Mouse (Mus musculus) forelimb bud, embryonic 11.5 days (tissue): ENCODE measurements around the gene Heatr6.

Experiments used
- DNase-seq: peaks from one replicate; pipeline ENCODE4 v3.0.0-alpha.2; 2012; ENCODE audit warnings: low read depth, low spot score

Gene Heatr6

DNA sequence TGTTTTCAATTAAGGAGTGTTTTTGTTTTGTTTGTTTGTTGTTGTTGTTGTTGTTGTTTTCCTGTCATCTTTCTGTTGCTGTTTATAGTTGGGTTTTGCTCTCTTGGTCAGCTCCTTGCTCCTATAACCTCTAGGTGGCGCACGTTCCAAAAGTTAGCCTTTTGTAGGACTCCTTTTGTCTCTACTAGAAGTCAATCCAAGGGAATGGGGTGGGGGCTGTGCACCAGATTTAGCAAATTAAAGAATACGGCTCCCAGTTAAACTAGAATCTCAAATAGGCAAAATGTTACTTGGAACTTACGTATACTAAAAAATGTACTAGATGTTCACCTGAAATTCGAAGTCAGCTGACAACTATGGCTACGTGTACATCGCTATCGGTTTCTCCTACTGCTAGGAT, 48.7 kb downstream of the Heatr6 start:
- peak; percentile 41 for DNase-seq

DNA sequence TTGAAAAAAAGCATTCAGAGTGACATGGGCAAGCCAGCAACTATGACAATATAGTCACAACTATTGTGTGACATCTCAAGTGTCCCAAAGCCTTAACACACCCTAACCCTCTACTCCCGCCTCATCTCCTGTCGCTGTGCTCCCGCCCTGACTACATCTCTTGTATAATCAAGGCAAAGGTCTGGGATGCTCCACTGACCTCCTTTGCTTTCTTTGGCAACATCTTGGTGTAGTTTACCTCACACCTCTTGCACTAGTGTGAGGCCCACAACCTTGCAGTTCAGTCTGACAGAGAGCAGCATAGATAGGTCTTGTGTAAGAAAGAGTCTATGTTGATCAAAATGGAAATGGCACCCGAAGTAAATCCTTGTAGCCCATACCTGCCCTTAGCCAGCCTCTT, 49.1 kb downstream of the Heatr6 start:
- DNase-seq, result no peak

DNA sequence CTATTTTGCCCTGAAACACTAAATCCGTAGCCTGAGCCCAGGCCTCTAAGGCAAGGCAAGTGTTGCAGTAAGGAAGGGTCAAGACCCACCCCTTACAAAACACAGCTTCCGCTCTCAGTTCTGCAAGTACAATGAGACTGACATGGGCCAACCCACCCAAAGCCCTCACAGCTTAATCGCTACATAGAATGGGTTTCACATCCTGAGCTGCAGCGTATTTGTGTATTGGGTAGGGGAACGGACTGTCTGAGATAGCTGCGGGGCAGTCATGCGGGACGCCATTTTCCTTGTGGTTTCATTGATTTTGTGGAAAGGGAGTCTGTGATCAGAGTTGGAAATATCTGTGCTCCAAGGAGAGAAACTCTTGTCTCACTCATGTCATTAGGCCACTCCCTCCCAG, 56.9 kb downstream of the Heatr6 start:
- DNase-seq, result no peak

DNA sequence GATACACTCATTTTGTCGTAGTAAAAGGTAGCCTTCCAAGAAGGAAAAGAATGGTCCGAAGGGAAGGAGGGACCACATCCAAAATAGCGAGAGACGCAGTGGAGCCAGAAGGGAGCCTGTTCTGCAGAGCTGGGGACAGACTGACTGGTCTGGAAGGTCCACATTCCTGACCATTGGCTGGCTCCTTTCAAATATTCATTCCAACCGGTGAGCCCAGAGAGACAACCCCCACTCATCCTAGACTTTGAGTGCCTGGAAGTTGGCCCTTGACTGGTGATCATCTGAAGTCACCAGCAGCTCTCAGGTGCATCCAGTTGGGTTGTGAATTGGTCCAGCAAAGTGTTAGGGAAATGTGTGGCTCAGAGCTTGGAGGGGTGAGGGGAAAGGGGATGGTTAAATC, 61.7 kb downstream of the Heatr6 start:
- DNase-seq, result no peak

DNA sequence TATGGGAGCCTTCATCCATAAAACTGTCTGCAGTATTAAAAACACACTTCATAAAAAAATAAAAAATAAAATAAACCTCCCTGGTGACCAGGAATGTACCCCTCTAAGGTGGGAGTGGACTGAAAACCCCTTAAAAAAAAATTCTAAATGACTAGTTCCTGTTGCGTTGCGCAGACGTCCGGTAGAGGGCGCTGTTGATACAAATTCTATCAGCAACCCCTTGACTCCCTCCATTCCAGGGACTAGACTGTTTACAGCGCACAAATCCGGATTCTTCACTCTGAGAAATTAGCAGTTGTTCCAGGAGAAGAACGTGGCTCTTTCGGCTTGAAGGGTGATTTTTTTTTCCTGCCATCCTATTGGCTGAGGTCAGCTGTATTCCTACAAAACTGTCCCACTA, 62.1 kb downstream of the Heatr6 start:
- peak; percentile 67 for DNase-seq

DNA sequence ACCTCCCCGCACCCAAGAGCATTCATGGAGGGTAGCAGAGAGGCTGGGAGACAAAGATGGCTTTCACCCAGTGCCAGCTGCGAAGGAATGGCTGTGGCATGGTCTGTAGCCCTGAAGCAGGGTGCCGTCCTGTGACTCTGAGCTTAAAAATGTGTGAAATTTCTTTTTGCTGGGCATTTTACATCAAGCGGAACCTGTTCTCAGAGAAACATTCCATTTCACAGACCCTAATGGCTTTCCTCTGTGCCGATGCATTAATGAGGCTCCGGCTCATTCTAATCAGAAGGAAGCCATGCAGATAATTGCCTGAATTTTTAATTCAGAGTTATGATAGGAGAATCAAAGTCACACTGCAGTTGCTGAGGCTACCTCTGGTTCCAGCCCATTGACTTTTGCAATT, 63.6 kb downstream of the Heatr6 start:
- DNase-seq, result no peak

DNA sequence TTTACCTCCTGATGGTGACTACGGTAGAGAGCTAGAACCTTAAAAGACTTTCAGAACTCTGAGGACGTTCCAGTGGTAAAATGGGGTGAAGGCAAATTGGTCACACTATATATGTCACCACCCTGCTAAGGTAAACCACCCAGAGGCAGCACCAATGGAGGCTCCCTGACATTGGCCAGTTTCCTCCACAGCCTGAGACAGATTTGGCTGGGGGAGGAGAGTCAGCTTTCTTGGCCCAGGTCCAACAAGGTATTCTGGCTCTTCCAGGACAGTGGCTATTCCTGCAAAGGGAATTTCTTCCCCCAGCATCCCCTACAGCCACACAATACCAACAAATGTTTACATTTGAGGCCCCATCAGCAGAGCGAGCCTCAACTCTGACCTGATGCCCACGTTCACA, 64.5 kb downstream of the Heatr6 start:
- DNase-seq, result no peak

DNA sequence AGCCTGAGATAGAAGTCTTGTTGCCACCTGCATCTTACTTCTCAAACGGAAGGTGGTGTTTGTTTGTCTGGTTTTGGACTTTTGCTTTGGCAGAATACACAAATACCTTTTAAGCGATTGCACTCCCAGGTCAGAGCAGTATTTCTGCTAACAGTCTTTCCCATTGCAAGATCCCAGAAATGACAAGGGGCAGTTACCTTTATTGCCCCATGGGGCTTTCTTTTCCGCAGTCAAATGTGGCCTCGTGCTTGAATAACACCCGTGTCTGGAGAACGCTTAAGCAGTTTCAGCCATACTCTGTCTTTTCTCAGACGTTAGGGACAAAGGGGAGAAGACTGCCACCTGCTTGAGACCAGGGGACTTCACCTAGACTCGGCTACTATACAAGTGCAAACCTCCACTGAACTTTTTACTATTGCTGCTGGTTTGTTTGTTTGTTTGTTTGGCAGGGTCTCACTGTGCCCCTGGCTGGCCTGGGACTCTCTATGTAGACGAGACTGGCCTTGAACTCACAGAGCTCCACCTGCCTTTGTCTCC, 65.2 kb downstream of the Heatr6 start:
- no peak for DNase-seq

DNA sequence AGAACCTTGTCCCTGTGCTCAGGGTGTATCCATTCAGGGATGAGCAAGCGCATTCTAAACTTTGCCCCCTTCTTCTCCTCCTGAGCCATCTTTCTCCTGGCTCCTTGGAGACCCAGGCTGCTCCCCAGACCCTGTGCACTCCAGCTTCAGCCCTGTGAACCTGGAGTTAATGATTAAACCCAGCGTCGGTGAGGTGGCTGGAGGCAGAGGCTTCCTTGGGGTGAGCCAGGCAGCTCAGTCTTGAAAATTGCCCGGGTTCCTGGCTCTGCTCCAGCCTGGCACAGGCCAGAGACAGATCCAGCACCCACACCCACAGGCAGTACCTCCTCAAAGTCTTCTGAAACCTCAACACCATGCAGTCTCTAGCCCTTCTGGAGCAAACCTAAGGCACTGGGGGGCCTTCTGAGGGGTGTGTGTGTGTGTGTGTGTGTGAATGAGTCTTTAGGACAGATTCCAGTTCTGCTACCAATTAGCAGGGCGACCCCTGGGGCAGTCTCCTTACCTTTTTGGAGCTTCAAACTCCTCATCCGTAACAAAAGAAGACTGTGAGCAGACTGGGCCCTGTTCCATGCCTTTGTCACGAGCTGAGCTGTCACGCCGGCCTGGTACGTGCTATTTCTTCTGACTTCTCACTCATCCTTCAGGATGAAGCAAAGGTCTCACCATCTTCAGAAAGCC, 66.4 kb downstream of the Heatr6 start:
- DNase-seq, result no peak

DNA sequence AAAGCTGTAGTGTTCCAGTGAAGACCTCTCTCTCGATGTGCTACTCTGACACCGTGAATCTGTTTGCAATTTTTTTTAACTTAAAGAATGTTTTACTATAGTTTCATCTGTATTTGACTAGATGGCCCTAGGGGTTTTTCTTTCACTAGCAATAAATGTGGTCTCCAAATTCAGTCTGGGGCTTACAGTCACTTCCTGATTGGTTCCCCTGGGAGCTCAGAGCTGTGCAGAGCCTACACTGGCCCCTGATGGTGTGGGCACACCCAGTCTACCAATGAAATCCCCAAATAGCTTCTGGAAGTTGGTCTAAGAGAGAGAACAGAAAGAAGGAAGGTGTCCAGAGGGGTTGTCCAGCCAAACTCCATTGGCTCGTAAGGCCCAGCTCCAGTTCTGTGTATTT, 72.6 kb downstream of the Heatr6 start:
- DNase-seq, result no peak

DNA sequence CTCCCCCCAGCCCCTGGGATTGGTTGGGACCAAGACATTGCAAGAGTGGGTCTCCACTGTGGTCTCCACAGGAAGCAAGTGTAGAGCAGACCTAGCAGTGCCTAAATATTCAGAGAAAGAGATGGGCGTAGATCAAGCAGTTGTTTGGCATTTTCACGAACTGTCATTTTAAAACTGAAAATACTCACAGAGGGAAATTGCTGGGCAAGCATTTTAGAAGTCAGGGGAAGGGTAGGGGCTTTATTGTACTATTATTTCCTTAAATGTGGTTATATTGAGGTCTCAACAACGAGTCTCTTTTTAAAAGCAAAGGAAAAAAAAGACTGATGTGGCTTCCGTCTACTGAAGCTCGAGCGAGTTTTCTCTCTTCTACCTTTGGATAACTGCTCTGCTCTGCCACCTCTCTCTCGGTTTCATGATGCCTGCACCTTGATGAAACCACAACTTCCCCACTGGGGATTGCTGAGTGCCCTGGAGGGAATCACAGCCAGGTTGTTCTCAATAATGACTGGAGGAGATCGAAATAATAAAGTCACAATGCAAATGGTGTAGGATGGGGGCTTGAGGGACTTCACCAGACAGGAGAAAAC, 75.2 kb downstream of the Heatr6 start:
- DNase-seq, result no peak

DNA sequence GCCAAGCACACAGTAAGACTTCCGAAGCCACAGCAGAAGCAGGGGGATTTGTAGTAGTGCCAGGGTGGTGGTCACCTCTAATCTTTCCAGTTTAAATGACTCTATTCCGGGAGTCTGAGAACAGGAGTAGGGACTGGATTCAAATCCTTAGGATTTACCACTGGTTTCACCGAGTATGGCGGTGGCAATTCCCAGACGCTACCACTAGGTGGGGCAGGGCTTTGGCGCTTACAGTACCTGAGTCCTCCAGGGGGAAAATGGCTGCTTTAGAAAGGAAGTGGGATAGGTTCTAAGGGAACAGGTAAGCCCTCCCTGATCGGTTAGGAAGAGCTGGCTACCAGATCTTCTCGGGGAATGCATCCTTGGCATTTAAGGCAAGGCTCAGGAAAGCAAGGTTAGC, 78.9 kb downstream of the Heatr6 start:
- peak; percentile 33 for DNase-seq
